Mouse (Mus musculus) G1E (cell line): ENCODE results near the gene Gm10570. TPM values are rescaled to one million over a fixed set of nuclear protein-coding genes. Genes with fewer than 3 reads are reported as not detected.

Experiments
- ATAC-seq: 2 replicates; pipeline ENCODE4 v1.8.0; 2016; ENCODE audit warnings: mild to moderate bottlenecking; ENCODE audit not compliant: insufficient number of reproducible peaks, poor library complexity, low FRiP score, severe bottlenecking; ENCODE audit errors: extremely low read depth
- DNase-seq: peaks from one replicate; pipeline ENCODE4 v3.0.0; 2012; ENCODE audit warnings: low spot score
- H3K27me3 ChIP-seq: 2 replicates; pipeline ENCODE4 v1.6.1; 2012; ENCODE audit warnings: mild to moderate bottlenecking, low read length, inconsistent platforms; ENCODE audit not compliant: insufficient read depth
- H3K36me3 ChIP-seq: replicated peaks from 2 replicates; pipeline ENCODE3; 2012; ENCODE audit warnings: mild to moderate bottlenecking, inconsistent platforms
- H3K4me1 ChIP-seq: 2 replicates; pipeline ENCODE4 v1.6.1; 2012; ENCODE audit warnings: low read depth, low read length, inconsistent platforms, mixed read lengths; ENCODE audit not compliant: insufficient read depth
- H3K4me3 ChIP-seq: 2 replicates; pipeline ENCODE4 v1.5.1; 2012; ENCODE audit warnings: low read depth, mild to moderate bottlenecking, inconsistent platforms, low read length, moderate library complexity, mixed read lengths
- H3K9me3 ChIP-seq: replicated peaks from 2 replicates; pipeline ENCODE4 v1.6.1; 2012; ENCODE audit warnings: inconsistent platforms
- CTCF ChIP-seq: IDR thresholded peaks from 2 replicates; pipeline ENCODE4 v1.5.1; 2012; ENCODE audit warnings: low read depth, low read length, inconsistent platforms, mixed read lengths
- GATA1 ChIP-seq: IDR thresholded peaks from 2 replicates; pipeline ENCODE4 v1.6.1; 2012; ENCODE audit warnings: borderline replicate concordance, low read length, inconsistent platforms, mixed read lengths
- GATA2 ChIP-seq: IDR thresholded peaks from 2 replicates; pipeline ENCODE4 v1.6.1; 2012; ENCODE audit warnings: low read depth, low read length, inconsistent platforms, borderline replicate concordance
- POLR2AphosphoS5 ChIP-seq: IDR thresholded peaks from 2 replicates; pipeline ENCODE4 v1.6.1; 2012; ENCODE audit warnings: low read depth, low read length, inconsistent platforms; ENCODE audit not compliant: insufficient replicate concordance
- TAL1 ChIP-seq: conservative IDR thresholded peaks from 2 replicates; pipeline ENCODE4 v1.6.1; 2012; ENCODE audit warnings: low read depth, low read length, inconsistent platforms, mixed read lengths
- polyA plus RNA-seq: library from polyadenylated mRNA; stranded (reverse); fragments of >175 nt; gene quantifications from 2 replicates; pipeline ENCODE4 v1.2.3, GENCODE M21; 2012
- total RNA-seq, 2 experiments: library from RNA; stranded (forward) in 1 of 2; stranded (reverse) in 1 of 2; fragments of 200-1000 nt in 1 of 2; fragments of >200 nt in 1 of 2; fragmentation: Nextera tagmentation in 1 of 2; gene quantifications; 2 replicates each; pipeline ENCODE4 v1.2.3; 2014 to 2017

Gene Gm10570
- total and polyA plus RNA-seq, 3 experiments = not detected

GRCm38 (mm10) chr4:130309254-130309653, 780 bp upstream of the Gm10570 start:
- DNase-seq = no peak
- H3K4me1 ChIP-seq = peaks cover 10% of the 10 kb centered on the region
- ATAC-seq = no peak
- peaks cover 16% of the 10 kb centered on the region for H3K36me3 ChIP-seq
- TF ChIP-seq GATA2 (no peak), CTCF (no peak), POLR2AphosphoS5 (no peak), GATA1 (no peak), TAL1 (no peak)
- no peaks in the 10 kb centered on the region for H3K9me3 ChIP-seq
- H3K27me3 ChIP-seq = peaks cover 54% of the 10 kb centered on the region
- no peak overlapping the region for H3K4me3 ChIP-seq

- H3K4me1 ChIP-seq = peaks cover 15% of the 10 kb centered on the region
- TF ChIP-seq GATA2 (no peak), POLR2AphosphoS5 (no peak), GATA1 (no peak), CTCF (no peak), TAL1 (no peak)
- peaks cover 58% of the 10 kb centered on the region for H3K27me3 ChIP-seq
- no peak for ATAC-seq
- H3K36me3 ChIP-seq = peaks cover 4% of the 10 kb centered on the region
- DNase-seq = no peak
- no peaks in the 10 kb centered on the region for H3K9me3 ChIP-seq
- H3K4me3 ChIP-seq = no peak overlapping the region
Observed at GRCm38 (mm10) chr4:130307851-130308230, 633 bp downstream of the Gm10570 start.

- DNase-seq (no peak), ATAC-seq (no peak)
- Histone ChIP-seq H3K4me3 (no peak overlapping the region), H3K27me3 (peaks cover 58% of the 10 kb centered on the region), H3K36me3 (no peaks in the 10 kb centered on the region), H3K9me3 (no peaks in the 10 kb centered on the region), H3K4me1 (peaks cover 23% of the 10 kb centered on the region)
- no peak for TF ChIP-seq GATA2
- TF ChIP-seq POLR2AphosphoS5 = no peak
- TF ChIP-seq GATA1 = no peak
- no peak for TF ChIP-seq TAL1
- TF ChIP-seq CTCF = no peak
Observed at GRCm38 (mm10) chr4:130306796-130307630, 1.5 kb downstream of the Gm10570 start.

GRCm38 (mm10) chr4:130304746-130305145, 3.7 kb downstream of the Gm10570 start:
- DNase-seq (no peak), ATAC-seq (no peak)

GRCm38 (mm10) chr4:130302285-130302870, 6.1 kb downstream of the Gm10570 start:
- no peak for TF ChIP-seq GATA1
- TF ChIP-seq TAL1 = no peak
- Histone ChIP-seq H3K27me3 (peaks cover 30% of the 10 kb centered on the region), H3K36me3 (no peaks in the 10 kb centered on the region), H3K9me3 (no peaks in the 10 kb centered on the region), H3K4me3 (no peak overlapping the region), H3K4me1 (peaks cover 57% of the 10 kb centered on the region)
- ATAC-seq = no peak
- DNase-seq = no peak

More at GRCm38 (mm10) chr4:130304746-130305145, 3.7 kb downstream of the Gm10570 start:
- H3K4me1 ChIP-seq = peaks cover 35% of the 10 kb centered on the region
- no peak overlapping the region for H3K4me3 ChIP-seq
- H3K9me3 ChIP-seq = no peaks in the 10 kb centered on the region
- H3K27me3 ChIP-seq = peaks cover 51% of the 10 kb centered on the region
- TF ChIP-seq GATA2 (no peak), TAL1 (no peak), POLR2AphosphoS5 (no peak), CTCF (no peak), GATA1 (no peak)
- no peaks in the 10 kb centered on the region for H3K36me3 ChIP-seq

- Histone ChIP-seq H3K4me3 (no peak overlapping the region), H3K27me3 (peaks cover 7% of the 10 kb centered on the region), H3K36me3 (no peaks in the 10 kb centered on the region), H3K4me1 (peaks cover 73% of the 10 kb centered on the region), H3K9me3 (no peaks in the 10 kb centered on the region)
- ATAC-seq (no peak), DNase-seq (no peak)
- TF ChIP-seq CTCF = no peak
- no peak for TF ChIP-seq TAL1
- TF ChIP-seq GATA2 = no peak
- no peak for TF ChIP-seq POLR2AphosphoS5
- no peak for TF ChIP-seq GATA1
Observed at GRCm38 (mm10) chr4:130299629-130300018, 8.8 kb downstream of the Gm10570 start.
